ENCODE assay signal across 21 mouse cellular contexts in the genomic region with DNA sequence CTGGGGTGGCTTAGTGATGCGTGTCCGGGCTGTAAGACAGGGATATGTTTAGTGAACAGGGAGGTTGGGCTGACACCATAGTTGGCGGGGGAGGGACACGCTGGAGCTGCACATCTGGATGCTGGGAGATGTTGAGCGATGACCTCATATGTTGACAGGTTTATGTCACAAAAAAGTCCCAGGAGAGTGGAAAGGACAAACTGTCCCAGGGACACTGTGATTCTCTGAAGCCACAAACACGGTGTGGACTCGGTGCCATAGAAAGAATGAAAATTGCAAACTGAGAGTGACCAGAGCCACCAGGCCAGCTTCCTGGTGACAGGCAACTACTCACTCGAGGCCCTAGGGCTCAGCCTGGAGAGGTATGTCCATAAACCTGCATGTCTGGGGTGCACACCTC.
DNase-seq lines count a peak whose midpoint lies in the region; ATAC-seq and TF ChIP-seq lines count a peak whose summit lies in the region.
"Had no signal": no experiment of that assay in that cellular context is flagged by ENCODE, and none has a peak within 500 bp of the region (broad histone marks: within the 10 kb centered on the region; RNA-seq: fewer than 3 reads in every experiment).

No protein-coding gene starts in this region.

- 0 out of 2 replicates have a peak, but pooled peaks cover 4% of the 10 kb centered on the region for H3K36me3 ChIP-seq in embryonic facial prominence, embryonic 13.5 days
- no peaks in the 10 kb centered on the region; the same call in 1 of the 2 replicates for H3K36me3 ChIP-seq in embryonic facial prominence, embryonic 10.5 days (replicated peaks)
- no peaks in the 10 kb centered on the region for H3K36me3 ChIP-seq in liver, postnatal 0 days (replicated peaks; ENCODE audit: insufficient read depth, low read length)
- H3K36me3 ChIP-seq in liver, embryonic 11.5 days (ENCODE audit: control insufficient read depth, insufficient read depth, low read length) = no peaks in the 10 kb centered on the region
- no peaks in the 10 kb centered on the region for H3K36me3 ChIP-seq in lung, postnatal 0 days (ENCODE audit: insufficient read depth, low read length)
- H3K36me3 ChIP-seq: G1E had no signal

- H3K27ac ChIP-seq in embryonic facial prominence, embryonic 13.5 days = no peak overlapping the region
- no peak overlapping the region for H3K27ac ChIP-seq in embryonic facial prominence, embryonic 10.5 days (replicated peaks)
- no peak overlapping the region for H3K27ac ChIP-seq in liver, postnatal 0 days (ENCODE audit: low read depth)
- no peak overlapping the region for H3K27ac ChIP-seq in liver, embryonic 11.5 days (ENCODE audit: low read depth, low read length)
- no peak overlapping the region for H3K27ac ChIP-seq in lung, postnatal 0 days (ENCODE audit: low read length)

- DNase-seq in embryonic facial prominence, embryonic 10.5 days (ENCODE audit: low spot score) = no peak
- peak; percentile 36 for DNase-seq in liver, postnatal 0 days
- no peak for DNase-seq in liver, embryonic 11.5 days (ENCODE audit: low spot score)
- DNase-seq in lung, postnatal 0 days (ENCODE audit: low spot score) = no peak
- no peak for DNase-seq in lung, adult 2 months
- DNase-seq: adrenal gland, adult 2 months; adrenal gland, adult 8-10 months; adrenal gland, postnatal 10 days; adrenal gland, postnatal 14 days; adrenal gland, postnatal 25 days; adrenal gland, postnatal 36 days; B cell, adult 2 months; cerebellum, adult 11 months; cerebellum, adult 11-12 months; cerebellum, adult 18-20 months had no signal

- TF ChIP-seq CTCF in liver, postnatal 0 days (IDR thresholded peaks at IDR 0.05; ENCODE audit: low read depth) = no peak
- TF ChIP-seq CTCF in lung, postnatal 0 days (IDR thresholded peaks at IDR 0.05) = no peak
- TF ChIP-seq CTCF in lung, adult 2 months (IDR thresholded peaks at IDR 0.05; ENCODE audit: insufficient read depth, low read length) = no peak

- H3K9ac ChIP-seq in embryonic facial prominence, embryonic 13.5 days = no peak overlapping the region
- H3K9ac ChIP-seq in liver, postnatal 0 days (replicated peaks) = no peak overlapping the region
- H3K9ac ChIP-seq in liver, embryonic 11.5 days (ENCODE audit: low read depth, low read length) = no peak overlapping the region
- no peak overlapping the region for H3K9ac ChIP-seq in lung, postnatal 0 days (replicated peaks; ENCODE audit: low read depth)

- 88% methylated on average over 8 of the region's 8 CpGs for WGBS in embryonic facial prominence, embryonic 13.5 days
- WGBS in embryonic facial prominence, embryonic 10.5 days = 90% methylated on average over 8 of the region's 8 CpGs
- 85% methylated on average over 8 of the region's 8 CpGs for WGBS in liver, postnatal 0 days (ENCODE audit: insufficient replicate concordance)
- WGBS in liver, embryonic 11.5 days = 83% methylated on average over 8 of the region's 8 CpGs
- WGBS in lung, postnatal 0 days = 81% methylated on average over 8 of the region's 8 CpGs
- 79% methylated on average over 8 of the region's 8 CpGs for WGBS in lung, adult 2 months

- no peak overlapping the region for H3K4me3 ChIP-seq in embryonic facial prominence, embryonic 13.5 days
- no peak overlapping the region for H3K4me3 ChIP-seq in embryonic facial prominence, embryonic 10.5 days
- H3K4me3 ChIP-seq in liver, postnatal 0 days (ENCODE audit: low read depth, low read length) = no peak overlapping the region
- H3K4me3 ChIP-seq in liver, embryonic 11.5 days (ENCODE audit: low read depth, low read length) = no peak overlapping the region
- no peak overlapping the region for H3K4me3 ChIP-seq in lung, postnatal 0 days (ENCODE audit: low read depth, low read length)
- H3K4me3 ChIP-seq in lung, adult 2 months (replicated peaks; ENCODE audit: extremely low read depth, low read depth, low read length) = no peak overlapping the region

- 0 out of 2 replicates have a peak, but pooled peaks have one; percentile 26 for ATAC-seq in embryonic facial prominence, embryonic 13.5 days (ENCODE audit: insufficient number of reproducible peaks, insufficient read depth, low FRiP score, low TSS enrichment, low read depth)
- peak; percentile 81 for ATAC-seq in liver, postnatal 0 days
- no peak for ATAC-seq in liver, embryonic 11.5 days (replicated peaks; ENCODE audit: low FRiP score)
- no peak for ATAC-seq in lung, postnatal 0 days
- ATAC-seq: activated CD4-positive, CD25-positive, alpha-beta regulatory T cell, adult 4 months; CD4-positive, CD25-positive, alpha-beta regulatory T cell, adult 4 months; Patski had no signal

- TF ChIP-seq EP300 in liver, postnatal 0 days (IDR thresholded peaks at IDR 0.05; ENCODE audit: low read depth) = peak; percentile 85
- peak; percentile 35; the same call in 1 of the 2 replicates for TF ChIP-seq EP300 in lung, postnatal 0 days (IDR thresholded peaks at IDR 0.05)

- no peaks in the 10 kb centered on the region for H3K9me3 ChIP-seq in embryonic facial prominence, embryonic 13.5 days
- H3K9me3 ChIP-seq in embryonic facial prominence, embryonic 10.5 days = no peaks in the 10 kb centered on the region
- H3K9me3 ChIP-seq in liver, postnatal 0 days (ENCODE audit: low read length) = no peaks in the 10 kb centered on the region
- no peaks in the 10 kb centered on the region for H3K9me3 ChIP-seq in liver, embryonic 11.5 days (ENCODE audit: control insufficient read depth, low read length)
- no peaks in the 10 kb centered on the region for H3K9me3 ChIP-seq in lung, postnatal 0 days (ENCODE audit: low read length)

- no peak overlapping the region for H3K4me2 ChIP-seq in embryonic facial prominence, embryonic 13.5 days
- H3K4me2 ChIP-seq in liver, postnatal 0 days (ENCODE audit: low read depth, low read length) = no peak overlapping the region
- H3K4me2 ChIP-seq in liver, embryonic 11.5 days = no peak overlapping the region
- no peak overlapping the region for H3K4me2 ChIP-seq in lung, postnatal 0 days (replicated peaks; ENCODE audit: low read depth, low read length)

- H3K27me3 ChIP-seq in embryonic facial prominence, embryonic 13.5 days = peaks cover 2% of the 10 kb centered on the region; the same call in 1 of the 2 replicates
- H3K27me3 ChIP-seq in embryonic facial prominence, embryonic 10.5 days (replicated peaks; ENCODE audit: low read depth, poor library complexity, severe bottlenecking) = peaks cover 10% of the 10 kb centered on the region; the same call in 1 of the 2 replicates
- H3K27me3 ChIP-seq in liver, postnatal 0 days (ENCODE audit: insufficient read depth, low read length) = no peaks in the 10 kb centered on the region
- H3K27me3 ChIP-seq in liver, embryonic 11.5 days (replicated peaks; ENCODE audit: control insufficient read depth, insufficient read depth, low read length) = no peaks in the 10 kb centered on the region
- no peaks in the 10 kb centered on the region for H3K27me3 ChIP-seq in lung, postnatal 0 days (replicated peaks; ENCODE audit: insufficient read depth, low read length)
- H3K27me3 ChIP-seq: CH12.LX had no signal

- H3K4me1 ChIP-seq in embryonic facial prominence, embryonic 13.5 days = 0 out of 2 replicates have a peak, but pooled peaks cover 3% of the 10 kb centered on the region
- peaks cover 6% of the 10 kb centered on the region for H3K4me1 ChIP-seq in embryonic facial prominence, embryonic 10.5 days
- 0 out of 2 replicates have a peak, but pooled peaks cover 2% of the 10 kb centered on the region for H3K4me1 ChIP-seq in liver, postnatal 0 days (ENCODE audit: insufficient read depth)
- H3K4me1 ChIP-seq in liver, embryonic 11.5 days (replicated peaks; ENCODE audit: control insufficient read depth, insufficient read depth, low read length) = no peaks in the 10 kb centered on the region
- H3K4me1 ChIP-seq in lung, postnatal 0 days (ENCODE audit: insufficient read depth, low read depth, low read length) = no peaks in the 10 kb centered on the region
- no peaks in the 10 kb centered on the region for H3K4me1 ChIP-seq in lung, adult 2 months (ENCODE audit: control insufficient read depth, insufficient read depth, low read length)

- TF ChIP-seq POLR2A in lung, adult 2 months (IDR thresholded peaks at IDR 0.05; ENCODE audit: borderline replicate concordance, extremely low read depth, low read depth, low read length) = no peak

Comparison
In these comparisons a context has a peak if more than half of its experiments do, and no peak if none do; other contexts are left out.
1. ATAC-seq: peak in embryonic facial prominence, embryonic 13.5 days (single experiment) and liver, postnatal 0 days (single experiment); none in liver, embryonic 11.5 days (single experiment) and lung, postnatal 0 days (single experiment).